Mouse (Mus musculus) right cerebral cortex, postnatal 14 days (tissue): ENCODE data around the gene 0610030E20Rik.

Source experiments
- DNase-seq: peaks from one replicate; pipeline ENCODE4 v3.0.0; 2022

The 0610030E20Rik gene

GRCm38 (mm10) chr6:72396837-72397251 is 49.7 kb downstream of the 0610030E20Rik start:
- DNase-seq = no peak

DNA sequence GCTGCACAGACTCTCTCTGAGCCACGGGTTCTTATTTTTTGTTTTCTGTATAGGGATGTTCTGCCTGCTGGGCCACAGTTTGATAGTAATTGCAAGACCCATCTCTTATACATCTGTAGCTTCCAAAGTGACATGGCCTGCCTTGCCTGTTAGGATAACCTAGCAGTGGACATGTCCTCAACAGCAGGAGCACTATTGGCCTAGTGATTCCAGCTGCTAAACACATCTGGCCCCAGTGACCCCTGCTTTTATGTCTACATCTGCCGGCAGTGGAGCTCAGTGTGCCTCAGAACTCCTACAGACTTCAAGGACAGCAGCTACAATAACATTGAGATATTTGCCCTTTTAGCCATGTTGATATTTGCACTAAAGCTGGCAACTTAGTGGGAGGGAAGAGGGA is 52.9 kb downstream of the 0610030E20Rik start:
- no peak for DNase-seq

- DNase-seq = peak; percentile 73
Observed at GRCm38 (mm10) chr6:72401875-72402274, 54.8 kb downstream of the 0610030E20Rik start.
